Mouse (Mus musculus) spleen, adult 2 months (tissue): ENCODE measurements around the gene Mboat2.

Experiments
- CTCF ChIP-seq: fragments of 200-500 bp; IDR thresholded peaks from 2 replicates; pipeline ENCODE4 v1.5.1; 2011; ENCODE audit warnings: mild to moderate bottlenecking, inconsistent platforms; ENCODE audit not compliant: insufficient read depth, insufficient read length, insufficient replicate concordance; ENCODE audit errors: extremely low read depth
- POLR2A ChIP-seq: fragments of 200-500 bp; IDR thresholded peaks from 2 replicates; pipeline ENCODE4 v1.6.1; 2011; ENCODE audit warnings: low read depth, low read length, inconsistent platforms

DNA sequence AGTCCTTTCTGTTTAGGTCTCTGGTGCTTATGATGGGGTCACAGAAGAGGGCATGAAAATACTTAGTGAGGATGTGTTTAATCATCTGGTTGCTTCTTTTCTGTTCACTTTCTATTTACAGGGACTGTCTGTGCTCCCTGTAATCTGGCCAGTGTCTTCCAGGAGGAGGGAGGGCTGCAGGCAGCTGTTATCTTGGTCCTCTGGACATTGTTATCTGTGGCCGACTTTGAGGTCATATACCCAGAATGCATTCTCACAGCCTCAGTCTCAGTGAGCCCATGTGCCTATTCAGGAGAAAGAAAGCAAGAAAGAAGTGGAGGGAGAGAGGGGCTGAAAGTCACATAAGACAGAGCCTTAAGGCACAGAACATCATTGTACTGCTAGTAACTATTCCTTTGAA, 19.4 kb upstream of the Mboat2 start:
- TF ChIP-seq CTCF = no peak
- no peak for TF ChIP-seq POLR2A
